23 mouse cellular contexts compared by ENCODE assay signal in genomic region chr2:148467921-148468440, GRCm38 (mm10). TPM values are rescaled to one million over a fixed set of nuclear protein-coding genes. Genes with fewer than 3 reads are reported as not detected.
DNase-seq lines count a peak whose midpoint lies in the region; ATAC-seq and TF ChIP-seq lines count a peak whose summit lies in the region.
"Had no signal": no experiment of that assay in that cellular context is flagged by ENCODE, and none has a peak within 500 bp of the region (broad histone marks: within the 10 kb centered on the region; RNA-seq: fewer than 3 reads in every experiment).

No protein-coding gene starts in this region.

- no peak overlapping the region for H3K4me3 ChIP-seq in gastrocnemius, adult 2 months
- H3K4me3 ChIP-seq in heart, embryonic 16.5 days (ENCODE audit: low read length): no peak overlapping the region
- H3K4me3 ChIP-seq in heart, embryonic 10.5 days: no peak overlapping the region
- H3K4me3 ChIP-seq in kidney, embryonic 15.5 days (replicated peaks): no peak overlapping the region
- H3K4me3 ChIP-seq in bone marrow macrophage, adult 2 months (ENCODE audit: insufficient read depth, low read length): no peak overlapping the region
- H3K4me3 ChIP-seq: embryonic facial prominence, embryonic 13.5 days; erythroblast, embryonic 14.5 days; forebrain, embryonic 12.5 days; megakaryocyte, embryonic 14.5 days; midbrain, embryonic 13.5 days had no signal

- 67% methylated on average over 3 of the region's 3 CpGs for WGBS in heart, embryonic 16.5 days
- 60% methylated on average over 3 of the region's 3 CpGs for WGBS in heart, embryonic 10.5 days
- WGBS in kidney, embryonic 15.5 days: 75% methylated on average over 3 of the region's 3 CpGs

- TF ChIP-seq CTCF in gastrocnemius, adult 2 months (IDR thresholded peaks at IDR 0.05): no peak
- TF ChIP-seq CTCF in bone marrow macrophage, adult 2 months (IDR thresholded peaks at IDR 0.05; ENCODE audit: low read depth, low read length): no peak

- peaks cover 3% of the 10 kb centered on the region; the same call in 1 of the 2 replicates for H3K9me3 ChIP-seq in heart, embryonic 16.5 days (replicated peaks; ENCODE audit: control insufficient read depth, low read length)
- no peaks in the 10 kb centered on the region for H3K9me3 ChIP-seq in heart, embryonic 10.5 days
- no peaks in the 10 kb centered on the region for H3K9me3 ChIP-seq in kidney, embryonic 15.5 days (replicated peaks)
- H3K9me3 ChIP-seq: embryonic facial prominence, embryonic 13.5 days; forebrain, embryonic 12.5 days had no signal

- no peak; the same call in 1 of the 2 replicates for ATAC-seq in heart, embryonic 16.5 days (replicated peaks; ENCODE audit: extremely low read depth, insufficient read depth, low FRiP score)
- no peak for ATAC-seq in kidney, embryonic 15.5 days (replicated peaks; ENCODE audit: low FRiP score)
- ATAC-seq: activated CD4-positive, CD25-positive, alpha-beta regulatory T cell, adult 4 months; inflammation-experienced regulatory T-cells, adult 6 months; midbrain, embryonic 13.5 days had no signal

- no peak overlapping the region for H3K9ac ChIP-seq in heart, embryonic 16.5 days (ENCODE audit: low read length)
- no peak overlapping the region for H3K9ac ChIP-seq in kidney, embryonic 15.5 days
- H3K9ac ChIP-seq: embryonic facial prominence, embryonic 13.5 days; forebrain, embryonic 12.5 days; hindbrain, embryonic 14.5 days; midbrain, embryonic 13.5 days had no signal

- no peak for TF ChIP-seq POLR2A in bone marrow macrophage, adult 2 months (IDR thresholded peaks at IDR 0.05; ENCODE audit: borderline replicate concordance, low read depth, low read length)

- no peak for DNase-seq in gastrocnemius, adult 2 months
- DNase-seq in gastrocnemius, adult 18-20 months (ENCODE audit: low spot score): no peak
- DNase-seq in heart, embryonic 10.5 days (ENCODE audit: low spot score): no peak
- no peak for DNase-seq in kidney, postnatal 14 days
- DNase-seq: adrenal gland, adult 8-10 months; cerebellum, adult 2 months; cerebellum, postnatal 36 days; embryo, embryonic 11 days; lung, adult 18-20 months; lung, postnatal 14 days; thymus, adult 18-20 months; thymus, postnatal 36 days had no signal

- intact Hi-C loops in gastrocnemius, adult 2 months (cut with DNase I): no loop called here

- peaks cover 4% of the 10 kb centered on the region; the same call in 1 of the 2 replicates for H3K4me1 ChIP-seq in heart, embryonic 16.5 days (ENCODE audit: control insufficient read depth, insufficient read depth, low read length)
- H3K4me1 ChIP-seq in heart, embryonic 10.5 days: peaks cover 16% of the 10 kb centered on the region
- peaks cover 6% of the 10 kb centered on the region; the same call in 1 of the 2 replicates for H3K4me1 ChIP-seq in kidney, embryonic 15.5 days
- H3K4me1 ChIP-seq in bone marrow macrophage, adult 2 months (ENCODE audit: control insufficient read depth, insufficient read depth, low read length): peaks cover 17% of the 10 kb centered on the region
- H3K4me1 ChIP-seq: forebrain, embryonic 12.5 days; midbrain, embryonic 13.5 days had no signal

- H3K36me3 ChIP-seq in heart, embryonic 16.5 days (ENCODE audit: control insufficient read depth, insufficient read depth): no peaks in the 10 kb centered on the region
- no peaks in the 10 kb centered on the region for H3K36me3 ChIP-seq in heart, embryonic 10.5 days
- no peaks in the 10 kb centered on the region for H3K36me3 ChIP-seq in kidney, embryonic 15.5 days
- H3K36me3 ChIP-seq: embryonic facial prominence, embryonic 13.5 days; forebrain, embryonic 12.5 days; midbrain, embryonic 13.5 days had no signal

- H3K27ac ChIP-seq in gastrocnemius, adult 2 months: peak overlapping the region; percentile 67
- peak overlapping the region; percentile 72 for H3K27ac ChIP-seq in heart, embryonic 16.5 days (ENCODE audit: low read length)
- H3K27ac ChIP-seq in heart, embryonic 10.5 days: no peak overlapping the region
- H3K27ac ChIP-seq in kidney, embryonic 15.5 days: peak overlapping the region; percentile 51; the same call in 1 of the 2 replicates
- H3K27ac ChIP-seq in bone marrow macrophage, adult 2 months (ENCODE audit: insufficient read depth, low read depth, low read length): peak overlapping the region; percentile 35; the same call in 1 of the 2 replicates
- H3K27ac ChIP-seq: embryonic facial prominence, embryonic 13.5 days; forebrain, embryonic 12.5 days; hindbrain, embryonic 14.5 days; midbrain, embryonic 13.5 days had no signal

- no peak overlapping the region for H3K4me2 ChIP-seq in heart, embryonic 16.5 days (ENCODE audit: low read depth, low read length)
- H3K4me2 ChIP-seq in kidney, embryonic 15.5 days: no peak overlapping the region
- H3K4me2 ChIP-seq: embryonic facial prominence, embryonic 13.5 days; forebrain, embryonic 12.5 days; hindbrain, embryonic 14.5 days; midbrain, embryonic 13.5 days had no signal

- no peaks in the 10 kb centered on the region for H3K27me3 ChIP-seq in heart, embryonic 16.5 days (ENCODE audit: control insufficient read depth, insufficient read depth, low read length)
- no peaks in the 10 kb centered on the region for H3K27me3 ChIP-seq in heart, embryonic 10.5 days (ENCODE audit: insufficient read depth, poor library complexity, severe bottlenecking)
- no peaks in the 10 kb centered on the region for H3K27me3 ChIP-seq in kidney, embryonic 15.5 days
- H3K27me3 ChIP-seq: embryonic facial prominence, embryonic 13.5 days; forebrain, embryonic 12.5 days; megakaryocyte, embryonic 14.5 days; midbrain, embryonic 13.5 days had no signal

RNA-seq across cellular contexts. Expression of gene Cd93, which starts 24.6 kb away (rescaled TPM):
- 10 to 100 TPM; 12.6 to 16.5 TPM for total RNA-seq in gastrocnemius, adult 2 months (2021)
- total RNA-seq in gastrocnemius, adult 18-20 months (2021): 10 to 100 TPM in 1 of 2 experiments, 1 to 10 TPM in 1; 7.9 to 14.8 TPM
- polyA plus RNA-seq in heart, embryonic 16.5 days (2015; fragmentation: Nextera tagmentation; extraction: Ambion mirVana): 25.8 and 29.0 TPM in 2 replicates
- polyA plus RNA-seq in heart, embryonic 10.5 days (2016; fragmentation: Nextera tagmentation; extraction: Ambion mirVana): 10.3 and 19.7 TPM in 2 replicates
- polyA plus RNA-seq in kidney, embryonic 15.5 days (2015; fragmentation: Nextera tagmentation; extraction: Ambion mirVana): 16.3 and 17.1 TPM in 2 replicates
- 338 and 370 TPM in 2 replicates for polyA plus RNA-seq in bone marrow macrophage, adult 2 months (2012; ENCODE audit: insufficient read depth, insufficient read length, missing spikeins)

RNA-seq across cellular contexts. Expression of gene Thbd, which starts 60.0 kb away (rescaled TPM):
- total RNA-seq in gastrocnemius, adult 2 months (2021): 10 to 100 TPM; 13.0 to 24.0 TPM
- 10 to 100 TPM; 11.3 to 21.6 TPM for total RNA-seq in gastrocnemius, adult 18-20 months (2021)
- polyA plus RNA-seq in heart, embryonic 16.5 days (2015; fragmentation: Nextera tagmentation; extraction: Ambion mirVana): 16.6 and 20.3 TPM in 2 replicates
- 10.9 and 14.6 TPM in 2 replicates for polyA plus RNA-seq in heart, embryonic 10.5 days (2016; fragmentation: Nextera tagmentation; extraction: Ambion mirVana)
- polyA plus RNA-seq in kidney, embryonic 15.5 days (2015; fragmentation: Nextera tagmentation; extraction: Ambion mirVana): 9.1 and 10.4 TPM in 2 replicates
- 8.2 and 8.3 TPM in 2 replicates for polyA plus RNA-seq in bone marrow macrophage, adult 2 months (2012; ENCODE audit: insufficient read depth, insufficient read length, missing spikeins)
- polyA plus RNA-seq: erythroblast, embryonic 14.5 days had no signal

Comparison
In these comparisons a context has a peak if more than half of its experiments do, and no peak if none do; other contexts are left out.
1. RNA of gene Cd93, which starts 24.6 kb away (polyA plus RNA-seq): 338 to 370 TPM in bone marrow macrophage, adult 2 months; 25.8 to 29.0 TPM in heart, embryonic 16.5 days, 16.3 to 17.1 TPM in kidney, embryonic 15.5 days and 10.3 to 19.7 TPM in heart, embryonic 10.5 days; every median in the first group is over 10 times any median in the second.